Mouse (Mus musculus) hindbrain, embryonic 13.5 days (tissue): ENCODE measurements around the gene Pdia3. TPM values are rescaled to one million over a fixed set of nuclear protein-coding genes. Genes with fewer than 3 reads are reported as not detected.
"Not testable (repeated sequence)": the region's sequence is repeated elsewhere in the genome, so short reads cannot be mapped to it uniquely, and the experiment has no call there.

ENCODE experiments used
- ATAC-seq: fragments of 200-750 bp; cut with Nextera tagmentation; 2 replicates; pipeline ENCODE4 v1.8.0; 2017; ENCODE audit warnings: moderate TSS enrichment; ENCODE audit not compliant: low FRiP score
- H3K27ac ChIP-seq: fragments of 300-500 bp; sonication (generic); 2 replicates; pipeline ENCODE4 v1.5.1; 2015; ENCODE audit warnings: inconsistent platforms, mild to moderate bottlenecking, moderate library complexity
- H3K27me3 ChIP-seq: fragments of 300-500 bp; sonication (generic); 2 replicates; pipeline ENCODE4 v1.6.1; 2015; ENCODE audit warnings: mild to moderate bottlenecking, inconsistent platforms
- H3K36me3 ChIP-seq: fragments of 300-500 bp; sonication (generic); 2 replicates; pipeline ENCODE4 v1.6.1; 2015; ENCODE audit warnings: mild to moderate bottlenecking, inconsistent platforms
- H3K4me1 ChIP-seq: fragments of 300-500 bp; sonication (generic); replicated peaks from 2 replicates; pipeline ENCODE4 v1.6.1; 2015; ENCODE audit warnings: inconsistent platforms
- H3K4me2 ChIP-seq: fragments of 300-500 bp; sonication (generic); 2 replicates; pipeline ENCODE4 v1.6.1; 2015; ENCODE audit warnings: inconsistent platforms, mild to moderate bottlenecking, moderate library complexity
- H3K4me3 ChIP-seq: fragments of 300-500 bp; sonication (generic); 2 replicates; pipeline ENCODE4 v1.5.1; 2015; ENCODE audit warnings: mild to moderate bottlenecking, inconsistent platforms
- H3K9ac ChIP-seq: fragments of 300-500 bp; sonication (generic); 2 replicates; pipeline ENCODE4 v1.6.1; 2015; ENCODE audit warnings: mild to moderate bottlenecking, inconsistent platforms
- H3K9me3 ChIP-seq: fragments of 300-500 bp; sonication (generic); 2 replicates; pipeline ENCODE4 v1.6.1; 2016; ENCODE audit warnings: inconsistent platforms
- WGBS: fragments of 180-500 bp; shearing (Covaris S2); methylation state at CpG from one replicate; pipeline ENCODE4 v1.1.7; 2015; 5-methylcytosine and 5-hydroxymethylcytosine counted together
- polyA plus RNA-seq: library from polyadenylated mRNA; unstranded; fragments of >200 nt; fragmentation: Nextera tagmentation; extraction: Ambion mirVana; gene quantifications from 2 replicates; pipeline ENCODE4 v1.2.1, GENCODE M21; 2015

Pdia3 gene
- polyA plus RNA-seq, result 386 and 398 TPM in 2 replicates

- ATAC-seq, result peak; percentile 100
- under 1% methylated on average over 66 of the region's 68 CpGs for WGBS
- peak within 1 kb of the TSS; percentile 98 for H3K4me3 ChIP-seq
- no peaks in the 10 kb centered on the region for H3K9me3 ChIP-seq
- H3K27me3 ChIP-seq, result no peaks in the 10 kb centered on the region
- H3K9ac ChIP-seq, result peak within 1 kb of the TSS; percentile 97
- H3K4me2 ChIP-seq, result peak within 1 kb of the TSS; percentile 63
- peaks cover 45% of the 10 kb centered on the region for H3K4me1 ChIP-seq
- peaks cover 7% of the 10 kb centered on the region; the same call in 1 of the 2 replicates for H3K36me3 ChIP-seq
- H3K27ac ChIP-seq, result peak within 1 kb of the TSS; percentile 97
Observed at GRCm38 (mm10) chr2:121413387-121414042, at the start of gene Pdia3, which contains the start of gene Catsper2. Gene Pdia3 (plus strand): TSS chr2:121413775. Gene Catsper2 (minus strand): TSS chr2:121413792.

DNA sequence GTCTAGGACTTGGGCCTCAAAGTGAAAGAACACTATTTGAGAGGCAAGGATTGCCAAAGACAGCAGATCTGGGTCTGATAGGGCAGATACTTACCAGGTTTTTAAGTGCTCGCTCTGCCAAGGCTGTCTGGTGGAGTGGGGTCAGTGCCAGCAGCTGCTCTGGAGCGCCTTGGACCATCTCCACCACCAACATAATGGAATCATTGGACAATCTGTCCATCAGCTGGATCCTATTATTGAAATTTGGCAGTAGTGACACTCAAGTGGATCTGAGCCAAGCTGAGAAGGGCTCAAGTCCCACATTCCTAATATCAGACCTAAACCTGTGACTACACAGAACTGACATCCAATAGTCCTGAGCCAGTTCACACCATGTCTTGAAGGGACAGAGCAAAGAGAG is 44.7 kb upstream of the Pdia3 start:
- H3K4me3 ChIP-seq, result no peak overlapping the region
- WGBS, result 85% methylated on average over 2 of the region's 2 CpGs
- ATAC-seq, result no peak
- H3K27ac ChIP-seq, result no peak overlapping the region
- no peak overlapping the region for H3K4me2 ChIP-seq
- no peaks in the 10 kb centered on the region for H3K27me3 ChIP-seq
- no peaks in the 10 kb centered on the region for H3K9me3 ChIP-seq
- H3K4me1 ChIP-seq, result no peaks in the 10 kb centered on the region
- no peaks in the 10 kb centered on the region; the same call in 1 of the 2 replicates for H3K36me3 ChIP-seq
- no peak overlapping the region for H3K9ac ChIP-seq

- ATAC-seq, result no peak
- H3K27ac ChIP-seq, result no peak overlapping the region
- 88% methylated on average over 5 of the region's 5 CpGs for WGBS
- H3K9ac ChIP-seq, result no peak overlapping the region
- H3K27me3 ChIP-seq, result no peaks in the 10 kb centered on the region
- H3K36me3 ChIP-seq, result no peaks in the 10 kb centered on the region
- no peak overlapping the region for H3K4me2 ChIP-seq
- no peaks in the 10 kb centered on the region for H3K4me1 ChIP-seq
- no peaks in the 10 kb centered on the region for H3K9me3 ChIP-seq
- H3K4me3 ChIP-seq, result no peak overlapping the region
Observed at GRCm38 (mm10) chr2:121370921-121371320, 42.7 kb upstream of the Pdia3 start.

DNA sequence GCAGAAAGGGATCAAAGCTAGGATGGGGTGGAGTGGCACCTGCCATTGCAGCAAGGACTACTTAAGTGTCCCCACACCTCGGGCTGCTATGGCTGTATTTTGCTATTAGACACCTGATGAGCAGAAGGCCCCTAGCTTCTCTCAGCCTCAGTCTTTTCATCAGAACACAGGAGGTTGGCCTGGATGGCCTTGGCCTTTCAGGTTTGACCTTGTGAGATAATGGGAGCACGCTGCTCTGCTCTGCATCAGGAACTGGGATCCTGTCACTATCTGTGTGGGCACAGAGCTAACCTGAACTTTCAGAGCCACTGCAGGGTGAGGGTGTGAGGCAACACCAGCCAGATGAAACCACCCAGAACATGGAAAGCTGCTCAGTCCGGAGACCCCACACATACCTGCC is 41.3 kb upstream of the Pdia3 start:
- H3K36me3 ChIP-seq, result no peaks in the 10 kb centered on the region
- H3K4me1 ChIP-seq, result no peaks in the 10 kb centered on the region
- no peak overlapping the region for H3K27ac ChIP-seq
- H3K27me3 ChIP-seq, result no peaks in the 10 kb centered on the region
- ATAC-seq, result no peak
- no peak overlapping the region for H3K4me3 ChIP-seq
- no peak overlapping the region for H3K9ac ChIP-seq
- no peak overlapping the region for H3K4me2 ChIP-seq
- no peaks in the 10 kb centered on the region for H3K9me3 ChIP-seq
- 90% methylated on average over 3 of the region's 3 CpGs for WGBS

DNA sequence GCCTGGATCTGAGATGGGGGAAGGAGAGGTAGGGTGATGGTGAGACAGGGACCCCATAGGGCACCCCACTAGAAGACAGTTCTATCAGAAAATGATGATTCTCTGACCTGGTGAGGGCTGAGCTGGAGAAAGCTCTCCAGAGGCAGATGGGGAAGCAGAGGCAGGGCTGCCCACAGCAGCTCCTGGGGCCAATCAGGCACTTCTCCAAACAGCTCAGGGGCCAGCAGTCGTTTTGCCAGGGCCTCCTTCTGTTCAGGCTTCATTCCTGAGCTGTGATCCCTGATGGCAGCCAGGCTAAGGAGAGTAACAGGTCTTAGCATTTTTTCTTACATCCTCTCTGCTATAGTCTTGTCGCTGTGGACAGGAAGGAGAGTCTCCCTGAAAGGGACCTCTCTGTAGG is 38.8 kb upstream of the Pdia3 start:
- H3K9ac ChIP-seq, result no peak overlapping the region
- no peaks in the 10 kb centered on the region for H3K36me3 ChIP-seq
- no peak for ATAC-seq
- no peaks in the 10 kb centered on the region for H3K27me3 ChIP-seq
- no peak overlapping the region for H3K4me3 ChIP-seq
- no peaks in the 10 kb centered on the region for H3K9me3 ChIP-seq
- H3K27ac ChIP-seq, result no peak overlapping the region
- 62% methylated on average over 2 of the region's 2 CpGs for WGBS
- no peaks in the 10 kb centered on the region for H3K4me1 ChIP-seq
- no peak overlapping the region for H3K4me2 ChIP-seq

- H3K27ac ChIP-seq, H3K27me3 ChIP-seq, H3K9ac ChIP-seq, H3K9me3 ChIP-seq, H3K4me2 ChIP-seq, H3K36me3 ChIP-seq, H3K4me1 ChIP-seq, H3K4me3 ChIP-seq, ATAC-seq: not testable (repeated sequence)
- WGBS, result 98% methylated on average over 17 of the region's 17 CpGs
Observed at GRCm38 (mm10) chr2:121386961-121387575, 26.5 kb upstream of the Pdia3 start, which contains the start of gene Strc. Gene Strc (minus strand): TSS chr2:121387168.

DNA sequence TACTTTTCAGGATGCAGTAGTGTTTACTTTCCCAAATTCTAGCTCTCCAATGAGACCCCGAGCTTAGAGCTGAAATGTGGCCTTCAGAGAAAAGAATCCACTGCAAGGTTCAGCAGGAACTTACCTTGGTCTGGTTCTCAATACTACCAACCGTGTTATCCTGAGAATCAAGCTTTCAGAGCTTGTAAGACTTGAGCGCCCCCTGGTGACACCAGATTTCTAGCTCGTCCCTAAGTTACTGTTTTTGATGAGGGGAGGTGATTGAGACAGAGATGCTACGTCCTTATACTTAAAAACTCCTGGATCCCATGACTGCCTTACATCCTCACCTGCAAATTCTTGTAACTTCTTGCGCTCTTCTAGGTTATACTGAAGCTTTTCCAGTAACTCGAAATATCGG is 17.0 kb upstream of the Pdia3 start:
- Histone ChIP-seq H3K4me2 (no peak overlapping the region), H3K4me1 (no peaks in the 10 kb centered on the region), H3K9me3 (no peaks in the 10 kb centered on the region), H3K27me3 (no peaks in the 10 kb centered on the region), H3K4me3 (no peak overlapping the region), H3K36me3 (peaks cover 11% of the 10 kb centered on the region), H3K9ac (no peak overlapping the region), H3K27ac (no peak overlapping the region)
- WGBS, result 19% methylated on average over 8 of the region's 8 CpGs
- ATAC-seq, result no peak

DNA sequence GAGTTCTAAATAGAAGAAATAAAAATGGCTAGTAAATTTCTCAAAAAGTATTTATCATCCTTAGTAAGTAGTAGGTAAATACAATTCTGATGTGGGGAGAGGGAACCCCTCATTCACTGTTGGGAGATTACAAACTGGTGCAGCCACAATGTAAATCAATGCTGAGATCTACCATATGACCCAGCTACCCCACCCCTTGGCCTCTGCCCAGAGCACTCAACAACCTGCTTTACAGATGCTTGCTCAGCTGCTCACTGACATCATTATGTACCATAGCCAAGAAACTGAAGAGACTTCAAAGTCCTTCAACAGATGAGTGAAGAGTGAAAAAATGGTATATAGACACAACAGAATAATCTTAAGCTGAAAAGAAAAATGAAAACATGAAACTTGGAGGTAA is 10.3 kb upstream of the Pdia3 start:
- no peaks in the 10 kb centered on the region for H3K9me3 ChIP-seq
- no peaks in the 10 kb centered on the region for H3K4me1 ChIP-seq
- no peak overlapping the region for H3K4me2 ChIP-seq
- no peak overlapping the region for H3K27ac ChIP-seq
- no peak for ATAC-seq
- no peak overlapping the region for H3K9ac ChIP-seq
- H3K36me3 ChIP-seq, result no peaks in the 10 kb centered on the region; the same call in 1 of the 2 replicates
- H3K27me3 ChIP-seq, result no peaks in the 10 kb centered on the region
- no peak overlapping the region for H3K4me3 ChIP-seq

GRCm38 (mm10) chr2:121408160-121408559 is 5.4 kb upstream of the Pdia3 start:
- Histone ChIP-seq H3K9ac (no peak overlapping the region), H3K9me3 (no peaks in the 10 kb centered on the region), H3K4me1 (peaks cover 12% of the 10 kb centered on the region), H3K27me3 (no peaks in the 10 kb centered on the region), H3K4me3 (no peak overlapping the region), H3K4me2 (no peak overlapping the region), H3K36me3 (no peaks in the 10 kb centered on the region; the same call in 1 of the 2 replicates), H3K27ac (no peak overlapping the region)
- WGBS, result 30% methylated on average over 4 of the region's 4 CpGs
- ATAC-seq, result no peak

DNA sequence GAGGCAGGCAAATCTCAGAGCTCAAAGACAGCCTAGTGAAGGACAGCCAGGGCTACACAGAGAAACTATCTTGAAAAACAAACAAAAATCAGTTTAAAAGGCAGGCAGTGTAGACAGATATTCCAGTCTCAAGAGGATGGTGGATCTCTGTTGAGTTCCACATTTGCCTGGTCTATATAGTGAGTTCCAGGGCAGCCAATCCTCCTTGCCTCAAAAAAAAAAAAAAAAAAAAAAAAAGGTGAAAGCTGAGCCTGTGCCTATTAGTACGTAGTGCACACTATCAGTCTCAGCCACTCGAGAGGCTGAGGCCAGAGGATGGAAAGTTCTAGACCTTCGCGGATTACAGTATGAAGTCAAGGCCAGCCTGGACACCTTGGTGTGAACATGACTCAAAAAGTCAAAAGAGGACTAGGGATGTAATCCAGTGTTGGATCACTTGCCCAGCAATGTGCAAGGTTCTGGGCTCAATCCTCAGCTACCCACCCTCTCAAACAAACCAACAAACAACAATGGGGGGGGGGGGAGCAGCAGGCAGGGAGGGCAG is 660 bp upstream of the Pdia3 start:
- Histone ChIP-seq H3K9ac (peak overlapping the region; percentile 97), H3K4me3 (peak overlapping the region; percentile 98), H3K9me3 (no peaks in the 10 kb centered on the region), H3K36me3 (peaks cover 1% of the 10 kb centered on the region; the same call in 1 of the 2 replicates), H3K27ac (peak overlapping the region; percentile 97), H3K4me2 (peak overlapping the region; percentile 63), H3K27me3 (no peaks in the 10 kb centered on the region), H3K4me1 (peaks cover 43% of the 10 kb centered on the region)
- WGBS, result 16% methylated on average over 4 of the region's 4 CpGs
- ATAC-seq, result no peak

GRCm38 (mm10) chr2:121414139-121414685 is 637 bp downstream of the Pdia3 start:
- Histone ChIP-seq H3K4me2 (peak overlapping the region; percentile 58), H3K9ac (peak overlapping the region; percentile 97), H3K4me3 (peak overlapping the region; percentile 98), H3K4me1 (peaks cover 50% of the 10 kb centered on the region), H3K36me3 (peaks cover 13% of the 10 kb centered on the region; the same call in 1 of the 2 replicates), H3K27me3 (no peaks in the 10 kb centered on the region), H3K27ac (peak overlapping the region; percentile 97), H3K9me3 (no peaks in the 10 kb centered on the region)
- 1% methylated on average over 29 of the region's 32 CpGs for WGBS
- ATAC-seq, result peak; percentile 63

DNA sequence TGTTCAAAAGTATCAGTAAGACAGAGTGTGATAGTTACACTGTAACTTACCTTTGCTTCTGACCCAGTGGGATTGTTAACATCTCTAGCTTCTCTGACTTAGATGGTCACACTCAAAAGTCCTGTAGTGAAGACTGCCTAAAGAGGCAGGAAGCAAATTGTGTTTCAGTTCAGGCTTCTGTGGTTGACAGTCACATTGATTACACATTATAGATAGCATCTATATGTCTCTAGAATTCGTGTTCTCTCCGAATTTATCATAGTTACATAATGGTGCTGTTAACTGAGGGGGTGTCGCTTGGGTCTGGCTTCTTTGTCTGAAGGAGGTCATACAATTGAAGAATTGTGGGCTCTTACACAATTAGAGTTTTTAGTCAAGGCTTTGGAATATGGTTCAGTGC is 1.5 kb downstream of the Pdia3 start:
- peak overlapping the region; percentile 97 for H3K9ac ChIP-seq
- no peaks in the 10 kb centered on the region for H3K27me3 ChIP-seq
- H3K4me1 ChIP-seq, result peaks cover 50% of the 10 kb centered on the region
- peaks cover 17% of the 10 kb centered on the region for H3K36me3 ChIP-seq
- H3K4me3 ChIP-seq, result peak overlapping the region; percentile 98
- H3K9me3 ChIP-seq, result no peaks in the 10 kb centered on the region
- no peak for ATAC-seq
- peak overlapping the region; percentile 58 for H3K4me2 ChIP-seq
- WGBS, result 42% methylated on average over 3 of the region's 3 CpGs
- H3K27ac ChIP-seq, result no peak overlapping the region
